Mouse (Mus musculus) cerebral cortex, adult 2 months (tissue): ENCODE measurements around the gene Prf1.

Experiments
- WGBS: fragments of 180-500 bp; shearing (Covaris S2); methylation state at CpG from one replicate; pipeline ENCODE4 v1.1.7; 2018; 5-methylcytosine and 5-hydroxymethylcytosine counted together

Prf1 gene

DNA sequence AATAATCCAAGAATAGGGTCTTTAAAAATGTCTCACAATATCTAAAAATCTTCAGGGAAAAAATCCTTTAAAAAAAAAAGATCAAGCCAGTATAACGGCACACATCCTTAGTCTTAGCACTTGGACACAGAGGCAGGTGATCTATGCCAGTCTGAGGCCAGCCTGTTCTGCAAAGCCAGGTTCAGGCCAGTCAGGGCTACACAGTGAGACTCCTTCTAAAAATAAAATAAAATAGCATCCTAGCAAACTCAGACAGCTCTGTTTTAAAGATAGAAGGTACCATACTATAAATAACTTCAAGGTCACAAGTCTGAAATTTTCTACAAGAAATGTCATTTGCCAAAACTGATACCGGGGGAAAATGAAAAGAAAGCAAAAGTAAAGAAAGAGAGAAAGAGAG is 7.6 kb upstream of the Prf1 start:
- WGBS, result 61% methylated on average over 2 of the region's 2 CpGs

DNA sequence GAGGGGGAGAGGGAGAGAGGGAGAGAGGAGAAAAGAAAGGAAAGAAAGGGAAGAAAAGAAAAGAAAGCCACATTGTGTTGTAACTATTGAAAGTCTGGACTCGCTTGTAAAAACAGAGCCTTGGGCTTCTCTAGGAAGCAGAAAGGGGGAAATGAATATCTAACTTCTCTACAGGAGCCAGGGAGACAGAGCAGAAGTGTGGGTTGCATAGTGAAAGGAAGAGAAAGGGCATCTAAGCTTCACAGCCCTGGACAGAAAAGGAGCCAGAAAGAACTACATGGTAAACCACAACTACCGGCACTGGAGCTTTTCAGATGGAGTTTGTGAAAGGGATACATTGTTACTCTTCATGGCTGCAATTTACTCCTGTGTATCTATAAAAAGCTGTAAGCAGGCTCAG is 7.2 kb upstream of the Prf1 start:
- WGBS, result 58% methylated on average over 2 of the region's 2 CpGs

GRCm38 (mm10) chr10:61294242-61294641 is 3.4 kb upstream of the Prf1 start:
- WGBS, result 44% methylated on average over 8 of the region's 8 CpGs

- WGBS, result 75% methylated on average over 8 of the region's 8 CpGs
Observed at GRCm38 (mm10) chr10:61296713-61297445, 754 bp upstream of the Prf1 start.

GRCm38 (mm10) chr10:61300996-61301395 is 3.4 kb downstream of the Prf1 start:
- 67% methylated on average over 3 of the region's 3 CpGs for WGBS

DNA sequence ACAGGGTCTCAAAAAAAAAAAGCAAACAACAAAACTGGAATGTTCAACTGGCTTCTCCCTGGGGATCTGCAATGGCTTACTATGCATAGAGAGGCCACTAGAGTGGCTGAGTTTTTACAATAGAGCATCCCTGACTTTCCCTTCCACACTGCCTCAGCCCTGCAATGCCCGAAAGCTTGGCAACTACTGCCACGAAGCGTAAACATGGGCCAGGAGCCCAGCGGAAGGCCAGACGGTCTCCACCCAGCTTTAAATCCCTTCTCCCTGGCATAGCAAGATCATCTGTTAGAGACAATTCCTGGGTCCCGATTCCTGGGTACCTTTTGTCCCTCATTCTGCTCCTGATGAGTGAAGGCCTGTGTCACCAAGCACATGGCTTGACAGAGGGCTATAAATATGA is 6.4 kb downstream of the Prf1 start:
- 75% methylated on average over 6 of the region's 6 CpGs for WGBS

DNA sequence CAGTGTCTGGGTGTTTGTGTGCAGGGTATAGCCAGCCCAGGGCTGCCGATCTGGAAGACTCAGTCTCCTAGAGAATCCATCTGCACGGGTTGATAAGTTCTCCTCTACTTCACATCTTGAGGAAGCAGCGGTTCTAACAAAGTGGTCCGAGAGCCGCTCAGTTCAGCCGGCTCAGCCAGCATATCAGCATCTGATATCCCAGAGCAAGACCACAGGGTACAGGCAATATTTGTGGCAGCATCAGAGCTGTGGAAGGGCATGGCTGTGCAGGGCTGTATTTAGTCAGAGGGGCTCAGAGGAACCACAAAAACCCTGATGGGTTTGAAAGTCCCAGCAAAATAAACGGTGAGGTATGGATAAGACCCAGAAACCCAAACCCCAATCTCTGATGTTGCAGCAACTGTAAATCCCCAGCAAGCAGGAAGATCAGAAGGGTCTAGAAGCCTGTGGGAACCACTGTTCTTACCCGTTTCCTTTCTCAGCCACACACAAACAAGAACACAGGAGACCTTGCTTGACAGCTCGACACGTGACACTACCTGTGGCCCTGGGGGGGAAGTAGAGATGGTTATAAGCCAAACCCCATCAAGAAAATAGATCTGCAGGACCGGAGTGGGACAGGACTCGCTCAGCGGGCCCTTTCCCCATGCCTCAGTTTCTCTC is 8.4 kb downstream of the Prf1 start:
- WGBS, result 92% methylated on average over 13 of the region's 13 CpGs

GRCm38 (mm10) chr10:61308706-61309320 is 11.2 kb downstream of the Prf1 start:
- 76% methylated on average over 12 of the region's 12 CpGs for WGBS

GRCm38 (mm10) chr10:61312159-61312558 is 14.5 kb downstream of the Prf1 start:
- WGBS, result 77% methylated on average over 6 of the region's 6 CpGs

GRCm38 (mm10) chr10:61312754-61313153 is 15.1 kb downstream of the Prf1 start:
- WGBS, result 82% methylated on average over 7 of the region's 7 CpGs

DNA sequence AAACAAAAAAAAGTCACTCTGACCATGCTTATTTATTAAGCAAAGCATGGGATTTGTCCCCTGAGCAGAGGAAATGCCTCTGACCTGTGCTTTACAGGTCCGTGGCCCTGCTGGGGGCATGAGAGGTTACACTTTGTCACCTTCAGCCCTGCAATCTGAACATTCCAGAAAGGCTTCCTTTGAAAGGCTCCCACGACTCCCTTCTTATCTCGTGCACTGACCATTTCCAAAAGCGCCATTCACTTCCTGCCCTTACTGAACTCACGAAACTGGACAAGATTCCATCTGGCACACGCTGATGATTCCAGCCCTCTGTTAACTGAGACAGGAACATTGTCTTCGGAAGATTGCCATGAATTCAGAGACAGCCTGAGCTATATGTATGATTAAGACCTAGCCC is 16.1 kb downstream of the Prf1 start:
- WGBS, result 79% methylated on average over 7 of the region's 7 CpGs

DNA sequence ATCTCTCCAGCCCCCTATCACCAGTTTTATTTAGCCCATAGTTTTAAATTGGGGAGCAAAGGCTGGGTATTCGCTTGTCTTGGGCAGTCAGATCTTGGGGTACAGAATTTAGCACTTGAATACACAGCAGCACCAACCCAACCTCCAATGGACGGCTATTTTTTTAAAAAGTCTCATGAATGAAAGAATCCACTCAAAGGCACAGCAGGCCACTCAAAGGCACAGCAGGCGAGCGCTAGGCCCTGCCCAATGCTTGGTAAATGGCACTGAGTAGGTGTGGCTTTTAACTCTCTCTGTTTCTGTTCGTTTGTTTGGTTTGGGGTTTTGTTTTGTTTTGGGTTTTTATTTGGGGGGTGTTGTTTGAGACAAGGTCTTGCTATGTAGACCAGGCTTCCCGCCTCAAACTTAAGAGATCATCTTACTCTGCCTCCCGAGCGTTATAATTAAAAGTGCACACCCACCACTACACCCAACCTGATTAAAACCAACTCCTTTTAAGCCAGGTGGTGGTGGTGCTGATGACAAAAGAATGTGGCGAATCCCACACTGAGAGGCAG is 17.8 kb downstream of the Prf1 start:
- 72% methylated on average over 9 of the region's 9 CpGs for WGBS

DNA sequence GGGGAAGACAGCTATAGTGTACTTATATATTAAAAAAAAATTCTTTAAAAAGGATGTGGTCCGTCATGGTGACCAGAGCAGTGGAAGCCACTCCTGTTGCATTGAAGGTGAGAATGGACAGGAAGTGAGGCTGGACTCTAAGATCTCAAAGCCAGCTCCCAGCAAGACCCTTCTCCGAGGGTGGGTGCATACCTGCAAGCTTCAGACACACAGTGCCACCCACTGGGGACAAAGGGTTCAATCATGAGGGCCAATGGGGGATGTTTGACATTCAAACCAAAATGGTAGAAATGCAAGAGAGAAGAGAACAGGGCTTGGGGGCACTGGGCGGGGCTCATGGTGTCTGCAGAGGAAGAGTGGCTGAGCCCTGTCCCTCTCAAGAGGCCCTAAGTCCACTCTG is 20.9 kb downstream of the Prf1 start:
- 91% methylated on average over 3 of the region's 3 CpGs for WGBS

GRCm38 (mm10) chr10:61324717-61325116 is 27.1 kb downstream of the Prf1 start:
- 80% methylated on average over 8 of the region's 8 CpGs for WGBS

DNA sequence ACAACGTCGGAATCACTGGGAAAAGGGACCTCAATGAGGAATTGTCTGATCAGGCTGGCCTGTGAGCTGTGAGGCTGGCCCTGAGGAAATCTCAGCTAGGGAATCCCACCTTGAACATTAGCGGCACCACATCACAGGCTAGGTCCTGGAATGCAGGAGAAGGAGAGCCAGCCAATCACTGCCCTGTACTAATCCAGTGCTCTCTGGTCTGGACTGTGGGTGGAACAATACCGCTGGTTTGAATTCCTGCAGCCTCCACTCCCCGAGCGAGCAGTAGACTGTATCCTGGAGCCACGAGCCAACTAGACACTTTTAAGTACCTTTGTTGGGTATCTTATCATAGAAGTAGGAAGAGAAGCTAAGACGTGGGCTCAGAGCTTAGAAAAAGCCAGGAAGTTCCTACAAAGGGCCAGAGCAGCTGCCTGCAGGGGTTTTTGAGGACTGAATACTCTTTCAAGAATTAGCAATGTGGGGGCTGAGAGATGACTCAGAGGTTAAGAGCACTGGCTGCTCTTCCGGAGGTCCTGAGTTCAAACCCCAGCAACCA is 28.2 kb downstream of the Prf1 start:
- 59% methylated on average over 9 of the region's 9 CpGs for WGBS

- WGBS, result 95% methylated on average over 10 of the region's 10 CpGs
Observed at GRCm38 (mm10) chr10:61327545-61327944, 29.9 kb downstream of the Prf1 start.

DNA sequence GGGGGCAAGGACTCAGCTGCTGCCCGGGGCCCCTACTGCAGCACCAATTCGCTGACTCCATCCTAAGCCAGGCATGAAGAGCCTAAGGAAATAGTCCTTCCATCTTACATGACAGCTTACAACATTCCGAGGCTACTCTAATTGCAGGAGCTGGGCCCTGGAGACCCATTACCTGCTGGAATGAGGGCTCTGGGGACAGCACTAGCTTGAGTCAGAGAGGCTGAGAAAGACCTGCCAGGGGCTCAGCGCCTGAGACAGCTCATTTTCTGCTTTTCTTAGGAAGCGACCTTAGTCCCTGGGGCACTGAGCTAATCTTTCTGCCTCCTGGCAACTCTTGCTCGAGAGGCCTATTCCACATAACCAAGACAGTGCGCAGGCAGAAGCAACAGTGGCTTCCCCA is 31.3 kb downstream of the Prf1 start:
- 89% methylated on average over 7 of the region's 7 CpGs for WGBS

DNA sequence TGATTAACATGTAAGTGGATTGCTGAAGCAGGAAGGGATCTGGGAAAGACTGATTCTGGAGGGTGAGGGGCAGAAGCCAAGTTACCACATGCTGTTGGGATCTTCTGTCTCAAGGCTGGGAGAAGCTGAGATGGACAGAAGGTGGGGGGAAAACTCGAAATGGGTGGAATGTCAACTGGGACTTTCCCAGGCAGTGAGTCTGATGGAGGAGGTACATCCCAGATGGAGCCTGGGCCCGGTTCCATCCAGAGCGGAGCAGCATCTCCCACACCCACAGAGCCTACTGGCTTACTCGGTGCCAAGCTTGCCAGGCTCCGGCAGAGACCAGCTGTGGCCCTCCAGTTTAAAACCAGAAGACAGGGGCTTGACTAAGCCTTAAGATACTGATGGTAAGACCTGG is 33.4 kb downstream of the Prf1 start:
- WGBS, result 10% methylated on average over 5 of the region's 5 CpGs

- WGBS, result 76% methylated on average over 7 of the region's 7 CpGs
Observed at GRCm38 (mm10) chr10:61334545-61334944, 36.9 kb downstream of the Prf1 start.

GRCm38 (mm10) chr10:61336137-61336536 is 38.5 kb downstream of the Prf1 start:
- WGBS, result 25% methylated on average over 6 of the region's 6 CpGs

DNA sequence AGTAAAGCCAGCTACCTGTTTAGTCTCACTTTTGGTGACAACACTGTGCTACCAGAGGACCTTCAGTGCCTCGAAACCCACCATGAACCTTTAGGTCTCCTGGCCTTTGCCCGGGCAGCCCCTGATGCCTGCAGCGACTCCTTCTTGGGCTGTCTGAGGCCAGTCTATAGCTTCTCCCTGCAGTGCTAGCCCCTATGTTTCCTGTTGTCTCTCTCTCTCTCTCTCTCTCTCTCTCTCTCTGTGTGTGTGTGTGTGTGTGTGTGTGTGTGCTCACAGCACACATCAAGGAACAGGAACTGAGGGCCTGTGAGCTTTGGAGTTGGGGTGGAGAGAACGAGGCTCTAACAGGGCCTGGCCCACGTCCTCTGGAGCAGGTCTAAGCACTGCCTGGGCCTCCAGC is 39.0 kb downstream of the Prf1 start:
- 81% methylated on average over 5 of the region's 5 CpGs for WGBS

DNA sequence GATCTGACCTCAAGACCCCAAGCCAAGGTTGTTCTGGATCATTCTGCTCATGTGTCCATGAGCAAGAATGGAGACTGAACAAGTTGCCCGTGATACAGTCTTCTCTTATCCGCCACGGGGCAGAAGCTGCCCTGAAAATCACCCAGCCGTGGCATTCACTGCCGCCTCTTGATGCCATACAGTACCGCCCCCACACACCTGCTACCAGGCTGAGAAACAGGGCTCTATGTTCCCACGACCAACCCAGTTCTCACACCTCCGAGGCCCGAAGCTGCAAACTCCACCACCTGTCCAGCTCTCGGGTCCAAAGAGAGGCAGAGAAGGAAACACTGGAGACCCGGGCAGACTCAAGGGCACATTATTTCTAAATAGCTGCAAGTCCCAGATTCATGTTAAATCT is 40.0 kb downstream of the Prf1 start:
- WGBS, result 59% methylated on average over 11 of the region's 11 CpGs

DNA sequence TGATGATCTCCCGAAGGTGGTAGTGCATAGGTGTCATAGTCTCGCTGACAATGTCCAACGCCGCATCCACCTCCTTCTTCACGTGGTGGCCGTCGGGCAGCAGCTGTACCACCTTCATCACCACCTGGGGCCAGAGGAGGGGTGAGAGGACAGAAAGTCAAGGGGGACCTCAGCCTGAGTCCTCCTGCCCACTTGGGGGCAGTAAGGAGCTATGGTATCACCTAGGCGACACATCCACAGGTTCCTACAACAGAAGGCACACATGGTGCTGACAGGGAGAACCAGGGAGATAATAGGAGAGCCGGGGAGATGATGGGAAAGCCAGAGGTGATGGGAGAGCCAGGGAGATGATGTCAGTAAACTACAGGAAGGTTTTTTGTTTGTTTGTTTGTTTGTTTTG is 41.6 kb downstream of the Prf1 start:
- WGBS, result 93% methylated on average over 9 of the region's 9 CpGs
